Mouse (Mus musculus) limb, embryonic 11.5 days (tissue): Measurements from ENCODE around the gene Mtg1. TPM values are rescaled to one million over a fixed set of nuclear protein-coding genes. Genes with fewer than 3 reads are reported as not detected.

ENCODE experiments used
- ATAC-seq: fragments of 200-750 bp; cut with Nextera tagmentation; 2 replicates; pipeline ENCODE4 v1.8.0; 2017; ENCODE audit warnings: low read depth; ENCODE audit not compliant: insufficient number of reproducible peaks, low FRiP score, low TSS enrichment
- DNase-seq: peaks from one replicate; pipeline ENCODE4 v3.0.0-alpha.2; 2015; ENCODE audit warnings: low spot score
- H3K27ac ChIP-seq: fragments of 300-500 bp; sonication (generic); replicated peaks from 2 replicates; pipeline ENCODE4 v1.5.1; 2014; ENCODE audit warnings: low read depth, mild to moderate bottlenecking, low read length
- H3K27me3 ChIP-seq: fragments of 300-500 bp; sonication (generic); 2 replicates; pipeline ENCODE4 v1.6.1; 2014; ENCODE audit warnings: mild to moderate bottlenecking, low read length, mixed read lengths; ENCODE audit not compliant: control insufficient read depth, insufficient read depth
- H3K36me3 ChIP-seq: fragments of 300-500 bp; sonication (generic); 2 replicates; pipeline ENCODE4 v1.6.1; 2014; ENCODE audit warnings: mild to moderate bottlenecking, low read length, moderate library complexity, mixed read lengths; ENCODE audit not compliant: control insufficient read depth, insufficient read depth
- H3K4me1 ChIP-seq: fragments of 300-500 bp; sonication (generic); 2 replicates; pipeline ENCODE4 v1.6.1; 2014; ENCODE audit warnings: low read length, mixed read lengths; ENCODE audit not compliant: control insufficient read depth, insufficient read depth
- H3K4me2 ChIP-seq: fragments of 300-500 bp; sonication (generic); 2 replicates; pipeline ENCODE4 v1.6.1; 2014; ENCODE audit warnings: low read depth, mild to moderate bottlenecking, moderate library complexity; ENCODE audit not compliant: severe bottlenecking
- H3K4me3 ChIP-seq: fragments of 300-500 bp; sonication (generic); 2 replicates; pipeline ENCODE4 v1.5.1; 2014; ENCODE audit warnings: low read depth, low read length
- H3K9ac ChIP-seq: fragments of 300-500 bp; sonication (generic); 2 replicates; pipeline ENCODE4 v1.6.1; 2014; ENCODE audit warnings: mild to moderate bottlenecking, low read length
- H3K9me3 ChIP-seq: fragments of 300-500 bp; sonication (generic); 2 replicates; pipeline ENCODE4 v1.6.1; 2016; ENCODE audit warnings: low read length; ENCODE audit not compliant: control insufficient read depth
- WGBS: fragments of 180-500 bp; shearing (Covaris S2); extraction: QIAGEN DNeasy Blood & Tissue Kit; methylation state at CpG from one replicate; pipeline ENCODE4 v1.1.7; 2014; 5-methylcytosine and 5-hydroxymethylcytosine counted together
- polyA plus RNA-seq: library from polyadenylated mRNA; unstranded; fragments of >200 nt; fragmentation: Nextera tagmentation; extraction: Ambion mirVana; gene quantifications from 2 replicates; pipeline ENCODE4 v1.2.1, GENCODE M21; 2014

Mtg1 gene
- polyA plus RNA-seq, 1 experiment from 2014 or later: 22.4 TPM

- H3K36me3 ChIP-seq: no peaks in the 10 kb centered on the region
- WGBS: 68% methylated on average over 18 of the region's 18 CpGs
- ATAC-seq: 0 out of 2 replicates have a peak, but pooled peaks have one; percentile 44
- no peaks in the 10 kb centered on the region for H3K4me1 ChIP-seq
- H3K27me3 ChIP-seq: no peaks in the 10 kb centered on the region
- H3K27ac ChIP-seq: no peak overlapping the region
- no peak overlapping the region for H3K4me2 ChIP-seq
- no peak for DNase-seq
- H3K4me3 ChIP-seq: no peak overlapping the region
- H3K9ac ChIP-seq: no peak overlapping the region
- no peaks in the 10 kb centered on the region for H3K9me3 ChIP-seq
Observed at GRCm38 (mm10) chr7:140186646-140187620, 49.6 kb downstream of the Mtg1 start.

- DNase-seq (no peak), ATAC-seq (no peak)
- no peak overlapping the region for H3K9ac ChIP-seq
- no peak overlapping the region for H3K27ac ChIP-seq
- H3K9me3 ChIP-seq: no peaks in the 10 kb centered on the region
- no peaks in the 10 kb centered on the region for H3K36me3 ChIP-seq
- whole genome bisulfite sequencing: 84% methylated on average over 7 of the region's 7 CpGs
- H3K4me2 ChIP-seq: no peak overlapping the region
- H3K27me3 ChIP-seq: no peaks in the 10 kb centered on the region
- no peaks in the 10 kb centered on the region for H3K4me1 ChIP-seq
- H3K4me3 ChIP-seq: no peak overlapping the region
Observed at GRCm38 (mm10) chr7:140187721-140188390, 50.5 kb downstream of the Mtg1 start.

GRCm38 (mm10) chr7:140188391-140189328 is 51.3 kb downstream of the Mtg1 start:
- ATAC-seq: no peak
- 70% methylated on average over 4 of the region's 4 CpGs for WGBS
- Histone ChIP-seq H3K4me2 (no peak overlapping the region), H3K27ac (no peak overlapping the region), H3K9ac (no peak overlapping the region), H3K36me3 (no peaks in the 10 kb centered on the region), H3K4me1 (no peaks in the 10 kb centered on the region), H3K9me3 (no peaks in the 10 kb centered on the region), H3K4me3 (no peak overlapping the region), H3K27me3 (no peaks in the 10 kb centered on the region)
- DNase-seq: no peak

- Histone ChIP-seq H3K27me3 (no peaks in the 10 kb centered on the region), H3K4me2 (no peak overlapping the region), H3K4me1 (no peaks in the 10 kb centered on the region), H3K9ac (no peak overlapping the region), H3K9me3 (no peaks in the 10 kb centered on the region), H3K27ac (no peak overlapping the region), H3K36me3 (no peaks in the 10 kb centered on the region), H3K4me3 (no peak overlapping the region)
- ATAC-seq (no peak), DNase-seq (no peak)
- WGBS: 80% methylated on average over 1 of the region's 1 CpGs
Observed at GRCm38 (mm10) chr7:140190435-140190834, 53.1 kb downstream of the Mtg1 start.

- DNase-seq: no peak
- H3K36me3 ChIP-seq: no peaks in the 10 kb centered on the region
- H3K9ac ChIP-seq: no peak overlapping the region
- ATAC-seq: no peak
- H3K27me3 ChIP-seq: no peaks in the 10 kb centered on the region
- H3K4me3 ChIP-seq: no peak overlapping the region
- H3K27ac ChIP-seq: no peak overlapping the region
- H3K4me1 ChIP-seq: no peaks in the 10 kb centered on the region
- H3K4me2 ChIP-seq: no peak overlapping the region
- WGBS: 57% methylated on average over 2 of the region's 2 CpGs
- H3K9me3 ChIP-seq: no peaks in the 10 kb centered on the region
Observed at GRCm38 (mm10) chr7:140192445-140192844, 55.1 kb downstream of the Mtg1 start.

- no peak for ATAC-seq
- no peak for DNase-seq
- Histone ChIP-seq H3K4me2 (no peak overlapping the region), H3K9ac (no peak overlapping the region), H3K27me3 (no peaks in the 10 kb centered on the region), H3K36me3 (no peaks in the 10 kb centered on the region), H3K4me3 (no peak overlapping the region), H3K4me1 (no peaks in the 10 kb centered on the region), H3K27ac (no peak overlapping the region), H3K9me3 (no peaks in the 10 kb centered on the region)
- WGBS: 81% methylated on average over 2 of the region's 2 CpGs
Observed at GRCm38 (mm10) chr7:140192851-140193250, 55.5 kb downstream of the Mtg1 start.

GRCm38 (mm10) chr7:140194031-140194430 is 56.7 kb downstream of the Mtg1 start:
- Histone ChIP-seq H3K9me3 (no peaks in the 10 kb centered on the region), H3K4me3 (no peak overlapping the region), H3K36me3 (no peaks in the 10 kb centered on the region), H3K4me1 (no peaks in the 10 kb centered on the region), H3K9ac (no peak overlapping the region), H3K4me2 (no peak overlapping the region), H3K27me3 (no peaks in the 10 kb centered on the region), H3K27ac (no peak overlapping the region)
- 92% methylated on average over 4 of the region's 4 CpGs for WGBS
- no peak for ATAC-seq
- DNase-seq: no peak

GRCm38 (mm10) chr7:140196002-140196401 is 58.6 kb downstream of the Mtg1 start:
- Histone ChIP-seq H3K9ac (no peak overlapping the region), H3K27me3 (no peaks in the 10 kb centered on the region), H3K4me3 (no peak overlapping the region), H3K4me1 (no peaks in the 10 kb centered on the region), H3K36me3 (no peaks in the 10 kb centered on the region), H3K27ac (no peak overlapping the region), H3K9me3 (no peaks in the 10 kb centered on the region), H3K4me2 (no peak overlapping the region)
- no peak for DNase-seq
- ATAC-seq: no peak
- whole genome bisulfite sequencing: 86% methylated on average over 8 of the region's 8 CpGs
